Mouse (Mus musculus): ENCODE results near the gene Cacul1.

- no peak for TF ChIP-seq POLR2A (IDR thresholded peaks at IDR 0.05; ENCODE audit: extremely low read depth, insufficient read depth, low read length)
- TF ChIP-seq CTCF (IDR thresholded peaks at IDR 0.05; ENCODE audit: low read depth, low read length) = no peak
These were observed 20.3 kb downstream of the Cacul1 start for GRCm38 (mm10) chr19:60560497-60560896.

All from liver, adult 2 months (tissue).